In genomic region chr10:108190626-108191025, GRCm38 (mm10) we compare ENCODE assay signal across 13 mouse cellular contexts. TPM values are rescaled to one million over a fixed set of nuclear protein-coding genes. Genes with fewer than 3 reads are reported as not detected.
DNase-seq lines count a peak whose midpoint lies in the region; ATAC-seq lines count a peak whose summit lies in the region.
"Had no signal": no experiment of that assay in that cellular context is flagged by ENCODE, and none has a peak within 500 bp of the region (broad histone marks: within the 10 kb centered on the region; RNA-seq: fewer than 3 reads in every experiment).

No protein-coding gene starts in this region.

- H3K36me3 ChIP-seq in intestine, embryonic 15.5 days, result no peaks in the 10 kb centered on the region
- no peaks in the 10 kb centered on the region; the same call in 1 of the 2 replicates for H3K36me3 ChIP-seq in intestine, embryonic 16.5 days (ENCODE audit: control insufficient read depth, insufficient read depth, low read length)
- peaks cover 23% of the 10 kb centered on the region for H3K36me3 ChIP-seq in megakaryocyte, embryonic 14.5 days (replicated peaks; ENCODE audit: low read length)
- H3K36me3 ChIP-seq: heart, embryonic 12.5 days had no signal

- ATAC-seq in intestine, embryonic 15.5 days, result 0 out of 2 replicates have a peak, but pooled peaks have one; percentile 50
- ATAC-seq in intestine, embryonic 16.5 days, result no peak
- no peak for ATAC-seq in megakaryocyte, adult 5-6 weeks (ENCODE audit: poor library complexity, severe bottlenecking)
- peak; percentile 47 for ATAC-seq in activated CD4-positive, CD25-positive, alpha-beta regulatory T cell, adult 4 months

- no peak overlapping the region for H3K4me3 ChIP-seq in intestine, embryonic 15.5 days (replicated peaks)
- no peak overlapping the region for H3K4me3 ChIP-seq in intestine, embryonic 16.5 days (ENCODE audit: low read length)
- H3K4me3 ChIP-seq in megakaryocyte, embryonic 14.5 days (replicated peaks), result peak overlapping the region; percentile 90
- H3K4me3 ChIP-seq: heart, embryonic 12.5 days had no signal

- DNase-seq in naive thymus-derived CD4-positive, alpha-beta T cell, adult 2 months (ENCODE audit: low read depth), result peak; percentile 30
- DNase-seq in Muller cell, postnatal 12 days (ENCODE audit: inconsistent ontology term), result no peak
- DNase-seq in gastrocnemius, postnatal 36 days, result no peak
- DNase-seq: adrenal gland, adult 8-10 months; kidney, postnatal 14 days; right cerebral cortex, postnatal 25 days had no signal

- no peak overlapping the region for H3K4me2 ChIP-seq in intestine, embryonic 15.5 days (replicated peaks)
- no peak overlapping the region for H3K4me2 ChIP-seq in intestine, embryonic 16.5 days (ENCODE audit: low read depth, low read length)
- H3K4me2 ChIP-seq: heart, embryonic 12.5 days; hindbrain, embryonic 14.5 days had no signal

- H3K9me3 ChIP-seq in intestine, embryonic 15.5 days, result no peaks in the 10 kb centered on the region
- H3K9me3 ChIP-seq in intestine, embryonic 16.5 days (ENCODE audit: control insufficient read depth, low read length), result no peaks in the 10 kb centered on the region
- no peaks in the 10 kb centered on the region for H3K9me3 ChIP-seq in megakaryocyte, embryonic 14.5 days
- H3K9me3 ChIP-seq: heart, embryonic 12.5 days had no signal

- intact Hi-C loops in gastrocnemius, postnatal 36 days (cut with DNase I), result no loop called here

- no peak overlapping the region for H3K27ac ChIP-seq in intestine, embryonic 15.5 days
- H3K27ac ChIP-seq in intestine, embryonic 16.5 days (ENCODE audit: low read length), result no peak overlapping the region
- H3K27ac ChIP-seq: hindbrain, embryonic 14.5 days had no signal

- H3K27me3 ChIP-seq in intestine, embryonic 15.5 days (replicated peaks), result no peaks in the 10 kb centered on the region
- H3K27me3 ChIP-seq in intestine, embryonic 16.5 days (replicated peaks; ENCODE audit: control insufficient read depth, insufficient read depth, low read length), result no peaks in the 10 kb centered on the region
- no peaks in the 10 kb centered on the region for H3K27me3 ChIP-seq in megakaryocyte, embryonic 14.5 days (replicated peaks)
- H3K27me3 ChIP-seq: heart, embryonic 12.5 days had no signal

- peaks cover 4% of the 10 kb centered on the region; the same call in 1 of the 2 replicates for H3K4me1 ChIP-seq in intestine, embryonic 15.5 days (replicated peaks)
- peaks cover 10% of the 10 kb centered on the region; the same call in 1 of the 2 replicates for H3K4me1 ChIP-seq in intestine, embryonic 16.5 days (ENCODE audit: control insufficient read depth, insufficient read depth, low read length)
- H3K4me1 ChIP-seq in megakaryocyte, embryonic 14.5 days, result peaks cover 69% of the 10 kb centered on the region

- no peak overlapping the region for H3K9ac ChIP-seq in intestine, embryonic 15.5 days
- H3K9ac ChIP-seq in intestine, embryonic 16.5 days (ENCODE audit: low read depth, low read length), result no peak overlapping the region
- H3K9ac ChIP-seq: hindbrain, embryonic 14.5 days had no signal

RNA-seq across cellular contexts. Expression of gene Ppp1r12a, which starts 28.6 kb away (rescaled TPM):
- polyA plus RNA-seq in intestine, embryonic 15.5 days (2015; fragmentation: Nextera tagmentation; extraction: Ambion mirVana), result 98.1 and 105 TPM in 2 replicates
- 89.6 and 101 TPM in 2 replicates for polyA plus RNA-seq in intestine, embryonic 16.5 days (2015; fragmentation: Nextera tagmentation; extraction: Ambion mirVana)
- polyA plus RNA-seq in megakaryocyte, embryonic 14.5 days (2012; ENCODE audit: insufficient read depth, low replicate concordance), result 4.5 and 13.8 TPM in 2 replicates
- 125 and 149 TPM in 2 replicates for total RNA-seq in megakaryocyte, adult 5-6 weeks (2015)
- total RNA-seq in megakaryocyte, adult 5-6 weeks (2017), result 244 and 262 TPM in 2 replicates
- 100 to 1,000 TPM; 253 to 272 TPM for polyA plus RNA-seq in activated CD4-positive, CD25-positive, alpha-beta regulatory T cell, adult 4 months (2017; shearing (Covaris generic))
- 10 to 100 TPM; 20.3 to 20.9 TPM for total RNA-seq in gastrocnemius, postnatal 36 days (2021)

Comparison
In these comparisons a context has a peak if more than half of its experiments do, and no peak if none do; other contexts are left out.
1. ATAC-seq: peak in intestine, embryonic 15.5 days (single experiment) and activated CD4-positive, CD25-positive, alpha-beta regulatory T cell, adult 4 months (single experiment); none in intestine, embryonic 16.5 days (single experiment) and megakaryocyte, adult 5-6 weeks (single experiment).